Mouse (Mus musculus): ENCODE measurements at regions not wholly inside any gene's neighbourhood (a gene's known extent, or its start where the extent isn't known, plus 50 kb on each side); places are given as distances from the start of the nearest gene placed in this dataset.

DNA sequence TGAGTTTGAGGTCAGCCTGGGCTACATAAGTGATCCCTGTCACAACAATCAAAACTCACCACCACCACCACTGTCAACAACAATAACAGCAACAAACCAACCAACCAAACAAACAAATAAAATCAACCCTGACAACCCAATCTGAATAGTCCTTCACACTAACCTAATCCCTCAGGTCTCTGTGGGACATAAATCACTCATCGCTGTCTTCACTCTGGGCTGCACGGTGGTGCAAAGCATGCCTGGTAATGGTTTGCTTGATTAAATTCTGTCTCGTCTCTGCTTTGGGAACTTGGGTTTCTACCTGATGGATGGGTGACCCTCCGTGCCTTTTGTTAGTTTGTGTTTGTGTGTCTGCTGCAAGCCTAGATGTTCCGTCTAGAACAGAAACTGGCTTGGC lies 100.6 kb downstream of the Slc17a6 start:
- 46% methylated on average over 5 of the region's 5 CpGs for WGBS
- ATAC-seq (ENCODE audit: low FRiP score): no peak
- no peak overlapping the region for H3K4me3 ChIP-seq
- no peak overlapping the region for H3K27ac ChIP-seq
- H3K36me3 ChIP-seq: no peaks in the 10 kb centered on the region
- H3K4me2 ChIP-seq: no peak overlapping the region
- H3K9me3 ChIP-seq: no peaks in the 10 kb centered on the region
- H3K27me3 ChIP-seq: no peaks in the 10 kb centered on the region
- H3K4me1 ChIP-seq (replicated peaks): no peaks in the 10 kb centered on the region
- H3K9ac ChIP-seq: no peak overlapping the region

DNA sequence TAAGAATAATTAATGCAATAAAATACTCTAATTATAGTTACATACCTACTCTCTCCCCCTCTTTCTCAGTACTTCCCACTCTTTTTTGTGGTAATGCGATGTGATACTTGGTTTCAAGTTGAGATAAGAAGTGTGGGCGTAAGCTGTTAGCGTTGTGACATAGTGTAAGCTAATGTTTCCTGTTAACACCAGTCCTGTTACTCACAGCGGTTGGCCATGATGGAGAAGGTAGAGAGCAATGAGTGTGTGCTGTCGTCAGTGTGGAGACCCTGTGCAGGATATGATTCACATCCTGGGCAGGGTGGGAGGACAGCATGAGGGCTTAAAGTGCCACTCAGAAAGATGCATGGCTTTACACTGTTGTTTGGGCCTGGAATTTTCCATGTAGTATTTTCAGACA lies 102.1 kb downstream of the Slc17a6 start:
- H3K4me1 ChIP-seq (replicated peaks): no peaks in the 10 kb centered on the region
- no peaks in the 10 kb centered on the region for H3K36me3 ChIP-seq
- no peak overlapping the region for H3K9ac ChIP-seq
- WGBS: 89% methylated on average over 5 of the region's 5 CpGs
- H3K4me3 ChIP-seq: no peak overlapping the region
- no peak for ATAC-seq (ENCODE audit: low FRiP score)
- no peak overlapping the region for H3K4me2 ChIP-seq
- H3K27ac ChIP-seq: no peak overlapping the region
- H3K27me3 ChIP-seq: no peaks in the 10 kb centered on the region
- H3K9me3 ChIP-seq: no peaks in the 10 kb centered on the region

- Histone ChIP-seq H3K9ac (no peak overlapping the region), H3K9me3 (no peaks in the 10 kb centered on the region), H3K27ac (peak overlapping the region; percentile 78), H3K4me1 (replicated peaks) (peaks cover 10% of the 10 kb centered on the region), H3K4me3 (no peak overlapping the region), H3K27me3 (no peaks in the 10 kb centered on the region), H3K36me3 (no peaks in the 10 kb centered on the region), H3K4me2 (no peak overlapping the region)
- ATAC-seq (ENCODE audit: low FRiP score): peak; percentile 63
- 56% methylated on average over 2 of the region's 2 CpGs for WGBS
Measured at GRCm38 (mm10) chr7:51736285-51736684, 114.5 kb downstream of the Slc17a6 start.

- no peak overlapping the region for H3K9ac ChIP-seq
- no peaks in the 10 kb centered on the region for H3K27me3 ChIP-seq
- 53% methylated on average over 5 of the region's 5 CpGs for WGBS
- no peak overlapping the region for H3K4me2 ChIP-seq
- H3K4me3 ChIP-seq: no peak overlapping the region
- peak overlapping the region; percentile 78 for H3K27ac ChIP-seq
- H3K36me3 ChIP-seq: no peaks in the 10 kb centered on the region
- peak; percentile 34; the same call in 1 of the 2 replicates for ATAC-seq (ENCODE audit: low FRiP score)
- no peaks in the 10 kb centered on the region for H3K9me3 ChIP-seq
- H3K4me1 ChIP-seq (replicated peaks): peaks cover 10% of the 10 kb centered on the region
Measured at GRCm38 (mm10) chr7:51739590-51739989, 117.8 kb downstream of the Slc17a6 start.

DNA sequence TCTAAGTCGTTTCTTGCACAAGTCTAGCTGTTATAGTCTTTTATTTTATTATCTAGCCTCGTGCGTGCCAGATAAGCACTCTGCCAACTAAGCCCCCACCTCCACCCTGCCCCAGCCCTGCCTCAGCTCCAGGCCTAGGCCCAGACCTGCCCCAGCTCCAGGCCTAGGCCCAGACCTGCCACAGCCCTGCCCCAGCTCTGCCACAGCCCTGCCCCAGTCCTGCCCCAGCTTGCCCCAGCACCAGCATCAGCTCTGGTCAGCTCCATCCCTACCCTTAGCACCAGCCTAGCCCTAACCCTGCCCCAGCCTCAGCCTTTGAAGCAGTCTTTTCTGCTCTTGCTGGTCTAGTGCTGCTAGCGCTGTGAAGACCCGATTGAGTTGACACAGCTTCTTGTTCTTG lies 119.1 kb downstream of the Slc17a6 start:
- no peaks in the 10 kb centered on the region for H3K27me3 ChIP-seq
- peaks cover 16% of the 10 kb centered on the region for H3K4me1 ChIP-seq (replicated peaks)
- H3K36me3 ChIP-seq: no peaks in the 10 kb centered on the region
- no peaks in the 10 kb centered on the region for H3K9me3 ChIP-seq
- H3K27ac ChIP-seq: peak overlapping the region; percentile 79
- 89% methylated on average over 5 of the region's 5 CpGs for WGBS
- no peak overlapping the region for H3K4me2 ChIP-seq
- no peak overlapping the region for H3K9ac ChIP-seq
- H3K4me3 ChIP-seq: no peak overlapping the region
- peak; percentile 11; the same call in 1 of the 2 replicates for ATAC-seq (ENCODE audit: low FRiP score)

DNA sequence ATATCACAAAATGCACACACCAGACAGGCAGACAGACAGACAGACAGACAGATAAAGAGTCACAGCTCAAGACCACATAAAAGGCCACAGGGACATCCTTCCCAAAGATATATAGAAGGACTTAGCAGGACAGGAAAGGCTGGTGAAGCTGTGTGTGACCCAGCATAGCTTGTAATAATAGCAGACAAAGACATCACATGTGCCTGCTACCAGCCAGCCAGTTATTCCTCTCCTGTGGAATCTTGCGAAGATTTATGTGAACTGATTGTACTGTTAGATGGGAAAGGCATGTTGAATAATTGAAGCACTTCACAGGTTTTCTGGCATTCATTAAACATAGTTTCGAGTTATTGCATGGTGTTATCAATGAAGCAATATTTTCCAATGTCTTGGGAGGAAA lies 119.1 kb upstream of the Gas2 start:
- Histone ChIP-seq H3K36me3 (no peaks in the 10 kb centered on the region), H3K27me3 (no peaks in the 10 kb centered on the region), H3K4me2 (no peak overlapping the region), H3K27ac (peak overlapping the region; percentile 72), H3K9me3 (no peaks in the 10 kb centered on the region), H3K9ac (no peak overlapping the region), H3K4me1 (replicated peaks) (peaks cover 6% of the 10 kb centered on the region; the same call in 1 of the 2 replicates), H3K4me3 (no peak overlapping the region)
- WGBS: 75% methylated on average over 2 of the region's 2 CpGs
- peak; percentile 49; the same call in 1 of the 2 replicates for ATAC-seq (ENCODE audit: low FRiP score)

DNA sequence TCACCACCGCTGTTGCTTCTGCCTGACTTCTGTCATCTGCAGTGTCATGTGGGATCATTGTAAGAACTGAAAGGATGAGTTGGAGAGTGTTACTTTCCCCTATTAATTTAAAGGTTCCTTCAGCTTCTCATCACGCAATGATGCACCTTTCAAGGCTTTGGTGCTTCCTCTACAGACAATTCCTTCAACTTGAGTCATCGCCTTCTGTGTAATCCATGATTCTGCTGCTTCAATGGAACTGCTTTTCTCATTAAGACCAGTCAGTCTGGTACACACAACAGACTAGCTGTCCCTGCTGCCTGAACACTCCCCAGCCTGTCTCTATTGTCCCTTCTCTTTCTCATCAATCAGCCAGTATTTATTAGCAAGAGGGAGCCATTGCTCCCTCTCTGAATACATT lies 116.2 kb upstream of the Gas2 start:
- H3K36me3 ChIP-seq: no peaks in the 10 kb centered on the region
- WGBS: 69% methylated on average over 3 of the region's 3 CpGs
- H3K27me3 ChIP-seq: no peaks in the 10 kb centered on the region
- no peak overlapping the region for H3K9ac ChIP-seq
- H3K4me2 ChIP-seq: no peak overlapping the region
- H3K4me1 ChIP-seq (replicated peaks): peaks cover 25% of the 10 kb centered on the region
- H3K9me3 ChIP-seq: no peaks in the 10 kb centered on the region
- H3K4me3 ChIP-seq: no peak overlapping the region
- H3K27ac ChIP-seq: peak overlapping the region; percentile 68
- no peak for ATAC-seq (ENCODE audit: low FRiP score)

GRCm38 (mm10) chr7:51748633-51749303 lies 113.0 kb upstream of the Gas2 start:
- no peaks in the 10 kb centered on the region for H3K9me3 ChIP-seq
- H3K36me3 ChIP-seq: no peaks in the 10 kb centered on the region
- peak overlapping the region; percentile 40; the same call in 1 of the 2 replicates for H3K9ac ChIP-seq
- H3K27me3 ChIP-seq: 0 out of 2 replicates have a peak, but pooled peaks cover 2% of the 10 kb centered on the region
- peak overlapping the region; percentile 15; the same call in 1 of the 2 replicates for H3K4me3 ChIP-seq
- peak; percentile 93 for ATAC-seq (ENCODE audit: low FRiP score)
- peak overlapping the region; percentile 93 for H3K27ac ChIP-seq
- peaks cover 25% of the 10 kb centered on the region for H3K4me1 ChIP-seq (replicated peaks)
- 23% methylated on average over 10 of the region's 10 CpGs for WGBS
- H3K4me2 ChIP-seq: peak overlapping the region; percentile 45

GRCm38 (mm10) chr7:51749304-51750129 lies 112.3 kb upstream of the Gas2 start:
- ATAC-seq (ENCODE audit: low FRiP score): peak; percentile 41; the same call in 1 of the 2 replicates
- Histone ChIP-seq H3K27ac (peak overlapping the region; percentile 93), H3K4me2 (peak overlapping the region; percentile 45), H3K4me3 (no peak overlapping the region), H3K9me3 (no peaks in the 10 kb centered on the region), H3K9ac (peak overlapping the region; percentile 40; the same call in 1 of the 2 replicates), H3K4me1 (replicated peaks) (peaks cover 31% of the 10 kb centered on the region), H3K27me3 (0 out of 2 replicates have a peak, but pooled peaks cover 2% of the 10 kb centered on the region), H3K36me3 (no peaks in the 10 kb centered on the region)
- WGBS: 42% methylated on average over 14 of the region's 14 CpGs

GRCm38 (mm10) chr7:51750271-51750670 lies 111.5 kb upstream of the Gas2 start:
- H3K4me1 ChIP-seq (replicated peaks): peaks cover 36% of the 10 kb centered on the region
- H3K4me3 ChIP-seq: no peak overlapping the region
- H3K4me2 ChIP-seq: peak overlapping the region; percentile 45; the same call in 1 of the 2 replicates
- H3K27me3 ChIP-seq: 0 out of 2 replicates have a peak, but pooled peaks cover 2% of the 10 kb centered on the region
- no peaks in the 10 kb centered on the region for H3K36me3 ChIP-seq
- WGBS: 82% methylated on average over 1 of the region's 1 CpGs
- peak overlapping the region; percentile 3; the same call in 1 of the 2 replicates for H3K9ac ChIP-seq
- ATAC-seq (ENCODE audit: low FRiP score): no peak
- H3K27ac ChIP-seq: peak overlapping the region; percentile 93
- H3K9me3 ChIP-seq: no peaks in the 10 kb centered on the region

DNA sequence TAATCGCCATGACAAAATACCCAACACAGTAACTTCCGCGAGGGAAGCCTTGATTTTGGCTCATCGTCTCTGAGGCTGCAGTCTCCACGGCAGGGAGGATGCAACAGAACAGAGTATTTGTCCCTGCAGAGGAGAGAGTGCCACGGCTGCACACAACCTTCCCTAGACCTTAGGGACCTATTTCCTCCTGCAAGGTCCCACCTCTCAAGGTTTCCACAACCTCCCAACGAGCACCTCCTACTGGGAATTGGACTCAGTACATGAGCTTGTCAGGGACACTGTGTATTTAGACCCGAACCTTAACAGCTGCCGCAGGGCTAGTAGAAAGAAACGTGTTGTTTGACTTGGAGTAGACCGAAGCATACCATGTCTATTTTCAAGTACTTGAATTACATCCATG lies 108.8 kb upstream of the Gas2 start:
- no peaks in the 10 kb centered on the region for H3K36me3 ChIP-seq
- H3K27me3 ChIP-seq: 0 out of 2 replicates have a peak, but pooled peaks cover 7% of the 10 kb centered on the region
- 71% methylated on average over 11 of the region's 11 CpGs for WGBS
- no peak overlapping the region for H3K4me3 ChIP-seq
- H3K9ac ChIP-seq: no peak overlapping the region
- H3K4me1 ChIP-seq (replicated peaks): peaks cover 31% of the 10 kb centered on the region
- H3K4me2 ChIP-seq: no peak overlapping the region
- H3K9me3 ChIP-seq: no peaks in the 10 kb centered on the region
- no peak overlapping the region for H3K27ac ChIP-seq
- ATAC-seq (ENCODE audit: low FRiP score): no peak

DNA sequence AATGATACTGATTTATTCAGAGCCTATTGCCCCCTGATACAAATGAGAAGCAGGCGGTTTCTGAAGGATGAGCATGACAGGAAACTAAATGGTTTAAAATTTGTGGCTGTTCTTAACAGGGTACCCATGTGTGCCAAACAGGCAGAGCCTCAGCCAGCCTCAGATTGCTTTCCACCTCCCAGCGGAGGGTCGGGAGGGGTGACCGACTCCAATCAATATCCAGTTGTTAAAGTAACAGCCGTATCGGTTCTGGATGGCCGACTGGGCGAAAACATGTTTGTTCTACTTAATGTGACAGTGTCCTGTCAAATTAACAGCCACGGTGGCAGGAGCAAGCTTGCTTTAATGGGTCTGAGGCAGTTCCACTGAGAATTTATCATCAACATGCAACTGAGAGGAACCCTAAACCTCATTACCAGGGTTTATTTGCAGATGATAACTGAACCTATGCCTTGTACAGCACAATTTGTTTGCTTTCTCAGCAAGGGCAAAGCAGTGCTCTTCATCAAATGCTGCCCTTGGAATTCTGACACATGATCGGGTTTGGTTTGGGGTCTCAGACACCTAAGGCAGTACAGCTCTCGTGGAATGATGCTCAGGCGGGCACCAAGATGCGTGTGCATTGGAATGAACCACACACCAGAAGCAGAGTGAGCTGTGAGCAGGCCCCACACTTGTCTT lies 107.5 kb upstream of the Gas2 start:
- H3K36me3 ChIP-seq: no peaks in the 10 kb centered on the region
- peak; percentile 78 for ATAC-seq (ENCODE audit: low FRiP score)
- no peak overlapping the region for H3K4me2 ChIP-seq
- no peak overlapping the region for H3K4me3 ChIP-seq
- no peak overlapping the region for H3K9ac ChIP-seq
- peak overlapping the region; percentile 85 for H3K27ac ChIP-seq
- H3K9me3 ChIP-seq: no peaks in the 10 kb centered on the region
- peaks cover 24% of the 10 kb centered on the region for H3K4me1 ChIP-seq (replicated peaks)
- WGBS: 21% methylated on average over 13 of the region's 13 CpGs
- 0 out of 2 replicates have a peak, but pooled peaks cover 10% of the 10 kb centered on the region for H3K27me3 ChIP-seq
